Mouse (Mus musculus) olfactory bulb, adult 2 months (tissue): ENCODE results near the gene Cfl1. TPM values are rescaled to one million over a fixed set of nuclear protein-coding genes. Genes with fewer than 3 reads are reported as not detected.

Source experiments
- H3K27ac ChIP-seq: fragments of 200-500 bp; 2 replicates; pipeline ENCODE4 v1.5.1; 2012; ENCODE audit warnings: low read depth, low read length; ENCODE audit not compliant: insufficient read depth
- H3K4me1 ChIP-seq: fragments of 200-500 bp; 2 replicates; pipeline ENCODE4 v1.6.1; 2012; ENCODE audit warnings: low read length; ENCODE audit not compliant: control insufficient read depth, insufficient read depth
- H3K4me3 ChIP-seq: fragments of 200-500 bp; 2 replicates; pipeline ENCODE4 v1.5.1; 2012; ENCODE audit warnings: mild to moderate bottlenecking, low read depth, low read length, moderate library complexity; ENCODE audit not compliant: insufficient read depth
- CTCF ChIP-seq: fragments of 200-500 bp; IDR thresholded peaks from 2 replicates; pipeline ENCODE4 v1.5.1; 2012; ENCODE audit warnings: low read depth, mild to moderate bottlenecking, low read length, moderate library complexity; ENCODE audit not compliant: insufficient read depth
- POLR2A ChIP-seq: fragments of 200-500 bp; IDR thresholded peaks from 2 replicates; pipeline ENCODE4 v1.6.1; 2012; ENCODE audit warnings: mild to moderate bottlenecking, low read depth, low read length, moderate library complexity; ENCODE audit not compliant: insufficient read depth
- WGBS: fragments of 180-500 bp; shearing (Covaris S2); methylation state at CpG from one replicate; pipeline ENCODE4 v1.1.7; 2018; 5-methylcytosine and 5-hydroxymethylcytosine counted together
- polyA plus RNA-seq: library from polyadenylated mRNA; stranded (reverse); fragments of >200 nt; gene quantifications from 2 replicates; pipeline ENCODE4 v1.2.4, GENCODE M21; 2012; ENCODE audit warnings: low replicate concordance; ENCODE audit not compliant: missing spikeins, insufficient read depth, insufficient read length

Gene Cfl1
- polyA plus RNA-seq, 1 experiment: 1,283 TPM

- 89% methylated on average over 9 of the region's 9 CpGs for WGBS
These were observed 27.0 kb upstream of the Cfl1 start for GRCm38 (mm10) chr19:5463212-5463611.

GRCm38 (mm10) chr19:5463791-5464562 lies 26.3 kb upstream of the Cfl1 start:
- WGBS: 9% methylated on average over 15 of the region's 15 CpGs
- peaks cover 25% of the 10 kb centered on the region for H3K4me1 ChIP-seq
- TF ChIP-seq POLR2A (no peak), CTCF (peak; percentile 91)
- H3K4me3 ChIP-seq: peak overlapping the region; percentile 47
- H3K27ac ChIP-seq: peak overlapping the region; percentile 70

More at GRCm38 (mm10) chr19:5463212-5463611, 27.0 kb upstream of the Cfl1 start:
- TF ChIP-seq POLR2A: no peak
- no peak for TF ChIP-seq CTCF
- H3K27ac ChIP-seq: no peak overlapping the region
- peaks cover 25% of the 10 kb centered on the region for H3K4me1 ChIP-seq
- no peak overlapping the region for H3K4me3 ChIP-seq

DNA sequence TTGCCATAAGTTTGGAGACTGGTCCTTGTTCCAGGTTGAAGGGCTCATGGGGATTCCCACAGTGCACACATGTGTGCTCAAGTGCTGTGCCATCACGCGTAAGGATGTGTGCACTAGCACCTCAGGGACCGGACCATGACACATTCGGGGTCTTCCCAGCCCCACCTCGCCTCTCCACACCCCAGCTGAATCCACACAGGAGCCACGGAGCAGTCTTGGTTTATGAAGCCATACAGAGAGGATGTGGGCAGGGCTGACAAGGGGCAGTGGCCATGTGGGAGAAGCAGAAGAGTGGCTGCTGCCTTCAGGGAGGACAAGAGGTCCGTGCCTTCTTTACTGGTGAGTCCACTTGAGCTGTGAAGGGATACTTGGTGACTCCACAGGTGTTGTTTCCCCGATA lies 25.2 kb upstream of the Cfl1 start:
- Histone ChIP-seq H3K4me1 (peaks cover 23% of the 10 kb centered on the region), H3K27ac (no peak overlapping the region), H3K4me3 (no peak overlapping the region; the same call in 1 of the 2 replicates)
- TF ChIP-seq CTCF: no peak
- TF ChIP-seq POLR2A: no peak
- 92% methylated on average over 8 of the region's 8 CpGs for WGBS

DNA sequence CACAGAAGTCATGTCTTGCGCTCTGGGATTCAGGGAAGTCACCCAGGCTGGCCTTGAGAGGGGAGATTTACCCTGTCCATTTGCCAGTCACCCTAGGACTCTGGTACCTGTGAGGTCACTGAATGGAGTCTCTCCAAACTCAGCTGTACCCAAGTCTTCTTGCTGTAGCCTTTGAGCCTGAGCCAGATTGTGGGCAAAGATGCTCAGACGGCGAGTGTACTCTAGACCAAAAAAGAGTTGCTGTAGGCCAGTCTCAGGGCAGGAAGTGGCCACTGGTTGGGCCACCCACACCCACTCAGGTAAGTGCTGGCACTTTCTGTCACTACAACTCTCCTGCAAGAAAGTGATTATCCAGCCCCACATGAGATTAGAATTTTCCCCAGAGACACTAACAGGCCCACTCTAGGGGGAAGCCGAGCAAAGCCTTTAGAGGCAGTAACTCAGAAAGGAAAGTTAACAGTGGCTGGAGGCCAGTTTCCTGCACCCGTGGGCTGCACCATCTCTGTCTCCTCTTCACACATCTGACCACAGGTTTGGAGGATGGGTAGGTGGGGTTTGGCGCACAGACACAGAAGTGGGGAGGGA lies 23.2 kb upstream of the Cfl1 start:
- H3K4me1 ChIP-seq: peaks cover 25% of the 10 kb centered on the region
- 89% methylated on average over 6 of the region's 6 CpGs for WGBS
- H3K4me3 ChIP-seq: no peak overlapping the region
- TF ChIP-seq POLR2A (no peak), CTCF (no peak)
- no peak overlapping the region for H3K27ac ChIP-seq

GRCm38 (mm10) chr19:5468374-5468773 lies 21.9 kb upstream of the Cfl1 start, which contains the start of gene Ctsw:
Ctsw (minus strand) TSS chr19:5468507.
- peaks cover 25% of the 10 kb centered on the region for H3K4me1 ChIP-seq
- TF ChIP-seq CTCF (no peak), POLR2A (no peak)
- 52% methylated on average over 5 of the region's 5 CpGs for WGBS
- H3K4me3 ChIP-seq: no peak within 1 kb of the TSS
- no peak within 1 kb of the TSS for H3K27ac ChIP-seq

DNA sequence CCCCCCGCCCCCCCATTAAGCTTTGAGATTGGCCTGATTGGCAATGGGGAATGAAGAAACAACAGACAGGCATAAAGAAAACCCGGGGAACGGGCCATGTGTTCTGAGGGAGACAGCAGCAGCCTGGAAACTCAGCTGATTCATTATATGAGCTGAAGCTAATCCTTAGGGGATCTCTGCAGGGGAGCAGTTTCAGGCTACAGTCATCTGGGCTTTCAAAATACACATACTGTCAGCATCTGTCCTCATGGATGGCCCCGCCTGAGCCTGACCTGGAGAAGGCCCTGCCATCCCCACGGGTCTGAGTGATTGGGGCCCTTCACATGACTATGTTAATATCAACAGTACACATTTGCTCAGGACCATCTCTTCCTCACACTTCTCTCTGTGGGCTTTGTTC lies 18.4 kb upstream of the Cfl1 start:
- no peak overlapping the region for H3K27ac ChIP-seq
- no peak overlapping the region for H3K4me3 ChIP-seq
- TF ChIP-seq CTCF (no peak), POLR2A (no peak)
- peaks cover 30% of the 10 kb centered on the region for H3K4me1 ChIP-seq
- whole genome bisulfite sequencing: 35% methylated on average over 5 of the region's 5 CpGs

- H3K4me1 ChIP-seq: peaks cover 40% of the 10 kb centered on the region
- H3K27ac ChIP-seq: no peak overlapping the region
- no peak overlapping the region for H3K4me3 ChIP-seq
- TF ChIP-seq POLR2A (no peak), CTCF (no peak)
- 77% methylated on average over 3 of the region's 3 CpGs for WGBS
These were observed 17.4 kb upstream of the Cfl1 start for GRCm38 (mm10) chr19:5472857-5473256.

GRCm38 (mm10) chr19:5473720-5474119 lies 16.5 kb upstream of the Cfl1 start, which contains the start of gene Efemp2:
Efemp2 (plus strand) TSS chr19:5473954.
- peak within 1 kb of the TSS; percentile 53 for H3K4me3 ChIP-seq
- H3K27ac ChIP-seq: peak within 1 kb of the TSS; percentile 52; the same call in 1 of the 2 replicates
- H3K4me1 ChIP-seq: peaks cover 39% of the 10 kb centered on the region
- TF ChIP-seq POLR2A: no peak
- TF ChIP-seq CTCF: no peak
- WGBS: 1% methylated on average over 22 of the region's 22 CpGs
